Mouse (Mus musculus) heart, embryonic 14.5 days (tissue): ENCODE measurements around the gene Ctsj. TPM values are rescaled to one million over a fixed set of nuclear protein-coding genes. Genes with fewer than 3 reads are reported as not detected.
"Not testable (repeated sequence)": the region's sequence is repeated elsewhere in the genome, so short reads cannot be mapped to it uniquely, and the experiment has no call there.

ENCODE experiments used
- ATAC-seq: fragments of 200-750 bp; cut with Nextera tagmentation; 2 replicates; pipeline ENCODE4 v1.8.0; 2017; ENCODE audit warnings: low read depth, moderate TSS enrichment; ENCODE audit not compliant: insufficient number of reproducible peaks, insufficient read depth, low FRiP score
- H3K27ac ChIP-seq, 2 experiments: fragments of 200-500 bp in 1 of 2; fragments of 300-500 bp in 1 of 2; sonication (generic) in 1 of 2; replicated peaks in 1 of 2; 2 replicates each; pipeline ENCODE4 v1.5.1; 2012 to 2014; ENCODE audit warnings: low read depth in 2 of 2, low read length in 2 of 2, control low read depth in 1 of 2, mild to moderate bottlenecking in 1 of 2, mixed read lengths in 1 of 2; ENCODE audit not compliant: control insufficient read depth in 1 of 2, insufficient read depth in 1 of 2
- H3K27me3 ChIP-seq: fragments of 300-500 bp; sonication (generic); 2 replicates; pipeline ENCODE4 v1.6.1; 2014; ENCODE audit warnings: mild to moderate bottlenecking, low read length, control low read depth; ENCODE audit not compliant: control insufficient read depth, insufficient read depth
- H3K36me3 ChIP-seq: fragments of 300-500 bp; sonication (generic); 2 replicates; pipeline ENCODE4 v1.6.1; 2014; ENCODE audit warnings: mild to moderate bottlenecking, control low read depth, low read length, mixed read lengths; ENCODE audit not compliant: control insufficient read depth, insufficient read depth
- H3K4me1 ChIP-seq, 2 experiments: fragments of 200-500 bp in 1 of 2; fragments of 300-500 bp in 1 of 2; sonication (generic) in 1 of 2; 2 replicates each; pipeline ENCODE4 v1.6.1; 2012 to 2014; ENCODE audit warnings: low read length in 2 of 2, control low read depth in 1 of 2, mixed read lengths in 1 of 2; ENCODE audit not compliant: control insufficient read depth in 2 of 2, insufficient read depth in 2 of 2
- H3K4me2 ChIP-seq: fragments of 300-500 bp; sonication (generic); 2 replicates; pipeline ENCODE4 v1.6.1; 2014; ENCODE audit warnings: mild to moderate bottlenecking, low read length
- H3K4me3 ChIP-seq, 2 experiments: fragments of 200-500 bp in 1 of 2; fragments of 300-500 bp in 1 of 2; sonication (generic) in 1 of 2; 2 replicates each; pipeline ENCODE4 v1.5.1; 2012 to 2014; ENCODE audit warnings: low read length in 2 of 2, mild to moderate bottlenecking in 2 of 2, control low read depth in 1 of 2, low read depth in 1 of 2, moderate library complexity in 1 of 2; ENCODE audit not compliant: control insufficient read depth in 1 of 2, insufficient read depth in 1 of 2
- H3K9ac ChIP-seq: fragments of 300-500 bp; sonication (generic); 2 replicates; pipeline ENCODE4 v1.6.1; 2014; ENCODE audit warnings: mild to moderate bottlenecking, low read length
- H3K9me3 ChIP-seq: fragments of 300-500 bp; sonication (generic); 2 replicates; pipeline ENCODE4 v1.6.1; 2016; ENCODE audit warnings: low read length, control low read depth; ENCODE audit not compliant: control insufficient read depth
- WGBS: fragments of 180-500 bp; shearing (Covaris S2); extraction: QIAGEN DNeasy Blood & Tissue Kit; methylation state at CpG from one replicate; pipeline ENCODE4 v1.1.7; 2014; 5-methylcytosine and 5-hydroxymethylcytosine counted together
- polyA plus RNA-seq: library from polyadenylated mRNA; unstranded; fragments of >200 nt; fragmentation: Nextera tagmentation; extraction: Ambion mirVana; gene quantifications from 2 replicates; pipeline ENCODE4 v1.2.1, GENCODE M21; 2014

The Ctsj gene
- polyA plus RNA-seq, 1 experiment from 2014 or later, result not detected

GRCm38 (mm10) chr13:60963985-60964384 lies 41.8 kb downstream of the Ctsj start:
- not testable (repeated sequence) for ATAC-seq, H3K36me3 ChIP-seq, H3K27ac ChIP-seq, H3K4me3 ChIP-seq, H3K4me2 ChIP-seq, H3K9ac ChIP-seq, H3K27me3 ChIP-seq, H3K4me1 ChIP-seq, H3K9me3 ChIP-seq
- WGBS, result 37% methylated on average over 5 of the region's 5 CpGs

- Histone ChIP-seq H3K27ac (no peak overlapping the region), H3K4me2 (no peak overlapping the region), H3K4me3 (no peak overlapping the region), H3K9ac (no peak overlapping the region), H3K4me1 (no peaks in the 10 kb centered on the region), H3K9me3 (peaks cover 6% of the 10 kb centered on the region; the same call in 1 of the 2 replicates), H3K36me3 (no peaks in the 10 kb centered on the region), H3K27me3 (no peaks in the 10 kb centered on the region)
- no peak for ATAC-seq
- 52% methylated on average over 5 of the region's 5 CpGs for WGBS
Observed at GRCm38 (mm10) chr13:60961706-60962105, 44.1 kb downstream of the Ctsj start.

Other genes with a start within 250 kb of the Ctsj start
- gene BC051665, start 219.6 kb downstream of the Ctsj start, polyA plus RNA-seq, result not detected in 2 replicates
- not detected in 2 replicates for gene Ctsll3, start 203.1 kb downstream of the Ctsj start, polyA plus RNA-seq
- gene 4930486L24Rik, start 141.5 kb downstream of the Ctsj start, polyA plus RNA-seq, result 0.30 TPM in 1 of 2 replicates, not detected in the other
- gene Gm49392, start 109.1 kb downstream of the Ctsj start, polyA plus RNA-seq, result 0.50 TPM in 1 of 2 replicates, not detected in the other
- gene Ctla2b, start 108.5 kb downstream of the Ctsj start, polyA plus RNA-seq, result 7.1 and 8.5 TPM in 2 replicates
- gene Tpbpb, start 101.1 kb downstream of the Ctsj start, polyA plus RNA-seq, result not detected in 2 replicates
- gene Gm49393, start 70.4 kb downstream of the Ctsj start, polyA plus RNA-seq, result not detected in 2 replicates
- gene Gm49391, start 69.4 kb downstream of the Ctsj start, polyA plus RNA-seq, result 4.1 and 6.9 TPM in 2 replicates
- 92.7 and 107 TPM in 2 replicates for gene Ctla2a, start 69.3 kb downstream of the Ctsj start, polyA plus RNA-seq
- gene Tpbpa, start 64.0 kb downstream of the Ctsj start, polyA plus RNA-seq, result not detected in 2 replicates
- not detected in 2 replicates for gene Ctsq, start 34.7 kb upstream of the Ctsj start, polyA plus RNA-seq
- not detected in 2 replicates for gene Ctsr, start 158.3 kb upstream of the Ctsj start, polyA plus RNA-seq
- not detected in 2 replicates for gene Cts6, start 197.5 kb upstream of the Ctsj start, polyA plus RNA-seq
- gene Cts8, start 249.4 kb upstream of the Ctsj start, polyA plus RNA-seq, result not detected in 2 replicates